Mouse (Mus musculus) neutrophil, adult 5-6 weeks (primary cell): ENCODE data around the gene Trim47. TPM values are rescaled to one million over a fixed set of nuclear protein-coding genes. Genes with fewer than 3 reads are reported as not detected.

ENCODE experiments used
- ATAC-seq: fragments of 151-379, 151-347 bp; 2 replicates; pipeline ENCODE4 v1.8.0; 2017; ENCODE audit warnings: mild to moderate bottlenecking, moderate TSS enrichment; ENCODE audit not compliant: insufficient number of reproducible peaks, poor library complexity, low FRiP score, severe bottlenecking; ENCODE audit errors: extremely low read depth
- total RNA-seq: library from RNA; stranded (forward); fragments of 200-1000 nt; gene quantifications from 2 replicates; pipeline ENCODE4 v1.2.3, GENCODE M21; 2017

Gene Trim47
- total RNA-seq, result 0.23 and 1.5 TPM in 2 replicates

GRCm38 (mm10) chr11:116127156-116127980 is at the start of gene Trim47:
Gene Trim47, minus strand, starts transcription at chr11:116127210.
- no peak for ATAC-seq

DNA sequence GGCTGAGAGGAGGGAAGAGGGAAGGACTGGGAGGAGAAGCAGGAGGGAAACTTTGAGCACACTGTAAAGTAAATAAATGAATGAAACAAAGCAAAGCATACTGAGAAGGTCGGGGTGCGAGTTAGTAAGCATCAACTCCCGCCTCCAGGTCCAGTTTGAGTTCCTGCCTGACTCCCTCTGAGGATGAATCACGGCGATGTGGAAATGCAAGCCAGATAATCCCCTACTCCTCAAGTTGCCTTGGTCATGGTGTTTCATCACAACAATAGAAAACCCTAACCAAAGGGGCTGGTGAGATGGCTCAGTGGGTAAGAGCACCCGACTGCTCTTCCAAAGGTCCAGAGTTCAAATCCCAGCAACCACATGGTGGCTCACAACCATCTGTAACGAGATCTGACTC is 49.0 kb upstream of the Trim47 start:
- no peak for ATAC-seq

DNA sequence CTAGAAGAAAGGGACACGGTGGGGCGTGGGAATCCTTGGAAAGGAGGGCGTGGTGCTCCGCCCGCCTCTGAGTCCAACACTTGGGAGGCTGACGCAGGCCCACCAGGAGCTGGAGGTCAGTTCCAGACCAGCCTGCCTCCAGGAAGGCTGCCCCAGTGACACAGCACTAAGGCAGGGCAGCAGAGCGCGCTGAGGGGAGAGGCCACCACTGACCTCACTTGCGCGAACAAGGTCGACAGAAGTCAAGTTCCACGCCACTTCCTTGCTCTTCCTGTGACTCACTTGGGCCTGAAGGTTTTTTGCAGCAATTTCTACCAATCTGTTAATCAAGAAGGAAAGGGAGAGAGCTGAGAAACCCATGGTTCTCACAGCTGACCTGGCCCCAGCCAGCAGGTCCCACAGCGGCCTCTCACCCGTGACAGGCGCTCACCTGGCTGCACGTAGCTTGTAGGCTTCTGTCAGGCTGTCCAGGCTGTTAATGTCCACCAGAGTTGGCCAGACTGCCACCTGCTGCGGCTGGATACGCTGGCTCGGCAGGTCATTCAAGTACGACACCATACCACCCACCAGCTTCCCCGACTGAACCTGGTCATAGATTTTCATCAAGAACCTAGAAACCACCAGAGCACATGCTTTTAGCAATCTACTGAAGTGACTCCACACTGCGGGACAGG is 47.9 kb upstream of the Trim47 start:
- ATAC-seq, result no peak

DNA sequence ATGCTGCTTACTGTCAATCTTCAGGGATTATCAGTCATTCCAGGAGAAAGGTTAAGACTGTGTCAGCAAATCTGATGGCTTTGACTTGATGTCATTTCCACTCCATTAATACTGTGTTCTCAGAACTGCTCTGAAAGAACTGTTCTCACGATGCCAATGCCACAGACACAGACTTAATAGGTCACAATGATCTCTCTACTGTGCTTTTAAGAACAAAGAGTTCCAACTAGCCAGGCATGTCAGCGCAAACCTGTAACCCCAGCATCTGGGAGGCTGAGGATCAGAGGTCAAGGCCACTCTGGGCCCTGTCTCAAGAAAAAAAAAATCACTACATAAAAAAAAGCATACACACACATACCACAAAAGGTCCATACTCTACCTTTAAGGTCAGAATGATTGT is 44.9 kb upstream of the Trim47 start:
- ATAC-seq, result no peak

- ATAC-seq, result no peak
Observed at GRCm38 (mm10) chr11:116170003-116170800, 43.2 kb upstream of the Trim47 start.

- no peak for ATAC-seq
Observed at GRCm38 (mm10) chr11:116169214-116169613, 42.2 kb upstream of the Trim47 start.

DNA sequence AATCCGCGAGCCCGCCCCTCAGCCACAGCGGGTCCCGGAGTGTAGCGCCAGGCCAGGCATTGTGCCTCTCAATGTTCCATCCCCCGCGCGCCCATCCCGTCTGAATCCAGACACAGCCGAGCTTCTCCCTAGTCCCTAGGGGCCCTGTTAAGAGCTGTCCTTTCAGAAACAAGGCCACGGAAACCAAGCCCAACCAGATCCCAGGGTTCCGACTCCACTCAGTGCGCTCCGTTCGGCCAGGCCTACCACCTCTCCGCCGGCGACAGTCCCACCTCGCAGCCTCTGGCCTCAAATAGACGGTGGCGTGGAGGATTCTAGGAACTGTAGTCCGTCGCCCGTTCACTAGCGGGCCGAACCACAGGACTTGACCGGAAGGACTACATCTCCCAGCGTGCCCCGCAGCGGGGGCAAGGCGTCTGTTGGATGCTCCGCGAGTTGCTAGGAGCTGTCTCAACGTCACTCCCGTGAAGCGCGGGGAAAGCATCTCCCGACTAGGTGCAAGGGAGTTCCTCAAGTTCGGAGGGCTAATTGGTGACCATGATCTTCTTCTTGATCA is 41.0 kb upstream of the Trim47 start, which contains the start of gene Fbf1:
TSS of gene Fbf1 (minus strand) at position 283 of the 556 bp plus-strand sequence.
- peak; percentile 100 for ATAC-seq

GRCm38 (mm10) chr11:116167232-116167631 is 40.2 kb upstream of the Trim47 start:
- no peak for ATAC-seq

GRCm38 (mm10) chr11:116163002-116163401 is 36.0 kb upstream of the Trim47 start:
- no peak for ATAC-seq

DNA sequence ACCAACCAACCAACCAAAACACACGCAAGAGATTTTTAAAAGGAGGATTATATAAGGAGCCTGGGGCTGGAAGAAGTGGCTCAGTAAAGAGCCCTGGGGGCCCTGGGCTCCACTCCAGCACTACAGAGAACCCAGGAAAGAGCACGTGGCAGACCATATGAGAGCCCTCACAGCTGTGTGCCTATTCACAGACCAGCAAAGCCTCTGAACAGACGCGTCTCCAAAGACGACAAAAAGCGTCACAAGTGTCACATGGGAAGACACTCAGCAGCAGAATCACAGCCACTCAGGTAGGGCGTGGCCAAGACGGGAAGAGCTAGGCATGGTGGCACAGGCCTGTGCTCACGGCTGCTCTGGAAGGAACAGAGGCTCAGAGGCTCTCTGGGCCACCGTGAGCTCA is 35.1 kb upstream of the Trim47 start:
- ATAC-seq, result no peak

GRCm38 (mm10) chr11:116161312-116161711 is 34.3 kb upstream of the Trim47 start:
- ATAC-seq, result no peak

DNA sequence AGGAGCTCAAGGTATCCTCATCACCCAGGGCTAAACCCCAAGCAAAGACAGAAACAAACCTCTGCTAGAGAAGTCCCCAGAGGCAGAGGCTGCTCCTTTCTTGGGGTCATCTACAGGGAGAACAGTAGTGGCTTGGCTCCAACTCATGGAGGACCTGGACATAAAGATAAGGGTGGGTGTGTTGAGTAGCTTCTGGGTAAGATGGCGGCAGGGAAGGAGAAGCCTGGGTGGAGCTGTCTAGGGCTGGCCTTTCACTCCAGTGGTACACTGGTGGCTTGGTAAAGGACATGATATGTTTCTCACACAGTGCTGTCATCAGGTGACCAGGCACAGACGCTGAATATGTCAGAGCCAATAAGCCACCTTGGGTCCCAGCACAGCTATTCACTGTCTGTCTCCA is 23.9 kb upstream of the Trim47 start:
- ATAC-seq, result no peak

DNA sequence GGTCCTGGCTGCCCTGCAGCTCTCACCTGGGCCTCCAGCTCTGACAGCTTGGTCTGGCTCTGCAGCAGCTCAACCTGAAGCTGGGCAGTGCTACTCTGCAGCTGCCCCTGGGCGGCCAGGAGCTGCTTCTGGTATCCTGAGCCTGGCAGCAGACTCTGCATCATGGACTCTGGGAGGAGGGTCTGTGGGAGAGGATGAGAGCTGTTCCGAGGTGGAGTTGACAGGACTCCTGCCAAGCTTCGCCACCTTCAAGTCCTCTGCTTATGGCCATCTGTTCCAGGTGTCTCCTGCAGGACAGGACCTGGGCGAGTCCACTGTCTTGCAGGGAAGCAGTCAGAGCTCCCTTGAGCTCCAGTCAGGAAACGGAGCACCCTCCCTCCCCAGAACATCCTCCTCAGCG is 22.3 kb upstream of the Trim47 start:
- no peak for ATAC-seq

- no peak for ATAC-seq
Observed at GRCm38 (mm10) chr11:116148761-116149221, 21.8 kb upstream of the Trim47 start.

- no peak for ATAC-seq
Observed at GRCm38 (mm10) chr11:116146294-116146985, 19.4 kb upstream of the Trim47 start.

- no peak for ATAC-seq
Observed at GRCm38 (mm10) chr11:116145481-116146293, 18.7 kb upstream of the Trim47 start.

DNA sequence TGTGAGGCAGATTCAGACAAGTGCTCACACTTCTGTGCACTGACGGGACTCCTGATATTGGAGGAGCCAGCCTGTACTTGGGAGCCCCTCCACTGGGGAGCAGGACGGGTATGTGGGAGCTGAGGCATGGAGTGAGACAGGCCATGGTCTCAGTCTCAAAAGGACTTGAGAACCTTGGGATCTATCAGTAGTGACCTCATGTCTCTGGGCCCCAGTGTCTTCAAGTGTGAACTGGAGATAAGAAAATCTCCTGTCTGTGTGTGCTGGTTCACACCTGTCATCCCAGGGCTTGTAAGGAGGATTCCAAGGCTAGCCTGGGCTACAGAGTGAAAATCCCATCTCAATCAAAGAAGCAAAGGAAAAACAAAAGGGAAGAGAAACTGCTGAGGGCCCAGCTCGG is 16.5 kb upstream of the Trim47 start:
- no peak for ATAC-seq
